In the genomic region with DNA sequence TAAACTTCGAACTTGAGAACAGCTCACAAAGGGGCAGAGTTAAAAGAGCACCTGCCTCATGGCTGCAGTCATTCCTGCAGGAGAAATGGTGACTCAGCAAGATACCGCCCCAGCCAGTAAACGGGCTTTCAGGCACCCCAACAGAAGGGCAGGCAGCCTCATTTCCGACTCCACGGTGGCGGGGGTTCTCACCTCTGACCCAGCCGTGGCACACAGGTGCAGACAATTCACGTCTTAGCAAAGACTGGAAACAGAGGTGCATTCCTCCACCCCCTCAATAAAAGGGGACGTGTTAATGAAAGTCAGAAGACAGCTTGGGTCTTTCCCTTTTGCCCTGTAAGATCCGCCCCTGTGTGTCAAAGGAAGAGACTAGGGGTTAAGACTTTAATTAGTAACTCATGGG, we compare ENCODE assay signal across 9 mouse cellular contexts.
A peak's percentile ranks its signal among the peaks of the same experiment; 100 is the strongest.
DNase-seq lines count a peak whose midpoint lies in the region; ATAC-seq and TF ChIP-seq lines count a peak whose summit lies in the region.
"Had no signal": no experiment of that assay in that cellular context is flagged by ENCODE, and none has a peak within 500 bp of the region (broad histone marks: within the 10 kb centered on the region; RNA-seq: fewer than 3 reads in every experiment).

No protein-coding gene starts in this region.

- peak overlapping the region; percentile 5; the same call in 1 of the 2 replicates for H3K4me3 ChIP-seq in layer of hippocampus, adult 2 months
- H3K4me3 ChIP-seq in intestine, postnatal 0 days (ENCODE audit: low read depth, low read length) = no peak overlapping the region
- H3K4me3 ChIP-seq in liver, postnatal 0 days (ENCODE audit: low read depth, low read length) = peak overlapping the region; percentile 29
- H3K4me3 ChIP-seq: myocyte had no signal

- no peak for TF ChIP-seq CTCF in layer of hippocampus, adult 2 months (conservative IDR thresholded peaks at IDR 0.05)
- no peak for TF ChIP-seq CTCF in intestine, postnatal 0 days (IDR thresholded peaks at IDR 0.05; ENCODE audit: low read depth)
- no peak for TF ChIP-seq CTCF in liver, postnatal 0 days (IDR thresholded peaks at IDR 0.05; ENCODE audit: low read depth)

- DNase-seq in layer of hippocampus, adult 2 months (ENCODE audit: low spot score in 2 of 2) = no peak
- no peak for DNase-seq in layer of hippocampus, adult 9-10 months (ENCODE audit: low spot score)
- peak; percentile 60 for DNase-seq in embryo, embryonic 9.5 days (ENCODE audit: extremely low spot score)
- no peak for DNase-seq in liver, postnatal 0 days
- no peak for DNase-seq in frontal cortex, postnatal 25 days (ENCODE audit: low spot score in 2 of 2)
- no peak for DNase-seq in spleen, postnatal 4 days (ENCODE audit: low spot score in 2 of 2)
- DNase-seq in right cerebral cortex, postnatal 36 days (ENCODE audit: low spot score in 2 of 2) = no peak

- H3K4me1 ChIP-seq in intestine, postnatal 0 days (replicated peaks; ENCODE audit: control insufficient read depth, insufficient read depth, low read length) = 0 out of 2 replicates have a peak, but pooled peaks cover 4% of the 10 kb centered on the region
- H3K4me1 ChIP-seq in liver, postnatal 0 days (ENCODE audit: insufficient read depth) = peaks cover 15% of the 10 kb centered on the region

- ATAC-seq in intestine, postnatal 0 days = peak; percentile 69
- ATAC-seq in liver, postnatal 0 days = no peak

- no peaks in the 10 kb centered on the region for H3K27me3 ChIP-seq in intestine, postnatal 0 days (replicated peaks; ENCODE audit: control insufficient read depth, insufficient read depth, low read length)
- no peaks in the 10 kb centered on the region for H3K27me3 ChIP-seq in liver, postnatal 0 days (ENCODE audit: insufficient read depth, low read length)

- WGBS in intestine, postnatal 0 days = 15% methylated on average over 10 of the region's 10 CpGs
- 9% methylated on average over 10 of the region's 10 CpGs for WGBS in liver, postnatal 0 days (ENCODE audit: insufficient replicate concordance)

- TF ChIP-seq EP300 in liver, postnatal 0 days (IDR thresholded peaks at IDR 0.05; ENCODE audit: low read depth) = no peak

- peak overlapping the region; percentile 52 for H3K4me2 ChIP-seq in intestine, postnatal 0 days (replicated peaks; ENCODE audit: low read depth)
- H3K4me2 ChIP-seq in liver, postnatal 0 days (ENCODE audit: low read depth, low read length) = peak overlapping the region; percentile 59

- H3K9me3 ChIP-seq in intestine, postnatal 0 days (ENCODE audit: control insufficient read depth) = no peaks in the 10 kb centered on the region
- H3K9me3 ChIP-seq in liver, postnatal 0 days (ENCODE audit: low read length) = no peaks in the 10 kb centered on the region

- no peak overlapping the region for H3K27ac ChIP-seq in layer of hippocampus, adult 2 months
- no peak overlapping the region for H3K27ac ChIP-seq in intestine, postnatal 0 days (ENCODE audit: low read depth, low read length)
- H3K27ac ChIP-seq in liver, postnatal 0 days (ENCODE audit: low read depth) = no peak overlapping the region

- no peak overlapping the region for H3K9ac ChIP-seq in intestine, postnatal 0 days (ENCODE audit: low read depth, low read length)
- H3K9ac ChIP-seq in liver, postnatal 0 days (replicated peaks) = no peak overlapping the region

- H3K36me3 ChIP-seq in intestine, postnatal 0 days (ENCODE audit: control insufficient read depth, insufficient read depth) = peaks cover 12% of the 10 kb centered on the region; the same call in 1 of the 2 replicates
- H3K36me3 ChIP-seq in liver, postnatal 0 days (replicated peaks; ENCODE audit: insufficient read depth, low read length) = 0 out of 2 replicates have a peak, but pooled peaks cover 3% of the 10 kb centered on the region
